Mouse (Mus musculus) heart, embryonic 13.5 days (tissue): ENCODE data around the gene Abtb2. TPM values are rescaled to one million over a fixed set of nuclear protein-coding genes. Genes with fewer than 3 reads are reported as not detected.

Experiments
- ATAC-seq: fragments of 200-750 bp; cut with Nextera tagmentation; 2 replicates; pipeline ENCODE4 v1.8.0; 2017; ENCODE audit warnings: moderate TSS enrichment; ENCODE audit not compliant: insufficient number of reproducible peaks, low FRiP score, low TSS enrichment; ENCODE audit errors: extremely low read depth
- H3K27ac ChIP-seq: fragments of 300-500 bp; sonication (generic); replicated peaks from 2 replicates; pipeline ENCODE4 v1.5.1; 2015; ENCODE audit warnings: moderate library complexity, mild to moderate bottlenecking, inconsistent platforms
- H3K27me3 ChIP-seq: fragments of 300-500 bp; sonication (generic); replicated peaks from 2 replicates; pipeline ENCODE4 v1.6.1; 2015; ENCODE audit warnings: mild to moderate bottlenecking, inconsistent platforms
- H3K36me3 ChIP-seq: fragments of 300-500 bp; sonication (generic); 2 replicates; pipeline ENCODE4 v1.6.1; 2015; ENCODE audit warnings: mild to moderate bottlenecking, inconsistent platforms
- H3K4me1 ChIP-seq: fragments of 300-500 bp; sonication (generic); 2 replicates; pipeline ENCODE4 v1.6.1; 2015; ENCODE audit warnings: inconsistent platforms
- H3K4me2 ChIP-seq: fragments of 300-500 bp; sonication (generic); 2 replicates; pipeline ENCODE4 v1.6.1; 2015; ENCODE audit warnings: inconsistent platforms, mild to moderate bottlenecking, moderate library complexity
- H3K4me3 ChIP-seq: fragments of 300-500 bp; sonication (generic); 2 replicates; pipeline ENCODE4 v1.5.1; 2015; ENCODE audit warnings: moderate library complexity, mild to moderate bottlenecking, inconsistent platforms
- H3K9ac ChIP-seq: fragments of 300-500 bp; sonication (generic); 2 replicates; pipeline ENCODE4 v1.6.1; 2015; ENCODE audit warnings: inconsistent platforms, mild to moderate bottlenecking, moderate library complexity
- H3K9me3 ChIP-seq: fragments of 300-500 bp; sonication (generic); 2 replicates; pipeline ENCODE4 v1.6.1; 2016; ENCODE audit warnings: inconsistent platforms
- WGBS: fragments of 180-500 bp; shearing (Covaris S2); methylation state at CpG from one replicate; pipeline ENCODE4 v1.1.7; 2015; ENCODE audit warnings: mixed read lengths; 5-methylcytosine and 5-hydroxymethylcytosine counted together
- polyA plus RNA-seq: library from polyadenylated mRNA; unstranded; fragments of >200 nt; fragmentation: Nextera tagmentation; extraction: Ambion mirVana; gene quantifications from 2 replicates; pipeline ENCODE4 v1.2.1, GENCODE M21; 2015

Gene Abtb2
- polyA plus RNA-seq, 1 experiment from 2014 or later = 17.4 TPM

GRCm38 (mm10) chr2:103710849-103711248, 144.7 kb downstream of the Abtb2 start:
- Histone ChIP-seq H3K9me3 (no peaks in the 10 kb centered on the region), H3K27me3 (no peaks in the 10 kb centered on the region), H3K4me1 (peaks cover 35% of the 10 kb centered on the region), H3K4me3 (no peak overlapping the region), H3K4me2 (no peak overlapping the region), H3K36me3 (peaks cover 95% of the 10 kb centered on the region), H3K27ac (no peak overlapping the region), H3K9ac (no peak overlapping the region)
- WGBS = 84% methylated on average over 7 of the region's 7 CpGs
- no peak for ATAC-seq

DNA sequence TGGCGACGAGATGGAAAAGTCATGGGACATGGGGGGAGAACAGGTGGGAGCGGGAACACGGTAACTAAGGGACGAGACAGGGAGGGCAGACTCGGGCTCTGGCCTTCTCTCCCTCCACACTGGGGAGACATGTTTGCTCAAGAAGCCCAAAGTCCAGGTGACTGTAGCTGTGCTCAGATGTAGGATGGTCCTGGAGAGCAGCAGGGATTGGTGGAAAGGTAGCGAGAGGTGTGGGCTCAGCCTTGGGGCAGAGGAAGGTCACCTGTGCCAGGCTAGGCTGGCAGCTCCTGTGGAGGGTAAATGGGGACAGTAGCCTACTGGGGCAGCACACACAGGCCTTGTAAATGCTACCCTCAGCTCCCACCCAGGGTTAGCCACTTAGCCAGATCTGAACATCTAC, 147.7 kb downstream of the Abtb2 start:
- WGBS = 83% methylated on average over 7 of the region's 7 CpGs

DNA sequence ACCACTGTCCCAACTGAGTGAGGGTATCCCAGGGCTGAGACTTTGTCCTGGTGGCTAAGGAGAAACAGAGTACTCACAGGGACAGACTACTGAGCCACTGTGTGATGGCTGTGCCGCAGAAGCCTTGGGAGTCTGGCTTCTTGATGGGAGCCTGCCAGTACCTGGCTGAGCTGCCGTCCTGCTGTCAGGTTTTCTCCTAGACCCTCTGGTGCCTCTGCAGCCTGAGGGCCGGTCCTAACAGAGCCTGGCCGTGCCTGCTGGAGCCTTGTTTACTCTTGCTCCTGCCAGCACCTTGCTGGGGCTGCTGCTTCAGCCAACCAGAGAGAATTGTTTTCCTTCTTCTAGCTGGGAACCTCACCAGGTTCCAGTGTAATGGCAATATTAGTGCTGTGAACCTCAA, 148.3 kb downstream of the Abtb2 start:
- peaks cover 94% of the 10 kb centered on the region for H3K36me3 ChIP-seq

More for the DNA sequence above, 147.7 kb downstream of the Abtb2 start:
- no peak for ATAC-seq
- no peak overlapping the region for H3K4me3 ChIP-seq
- H3K36me3 ChIP-seq = peaks cover 96% of the 10 kb centered on the region
- no peak overlapping the region for H3K9ac ChIP-seq
- peaks cover 25% of the 10 kb centered on the region for H3K4me1 ChIP-seq
- H3K4me2 ChIP-seq = no peak overlapping the region
- no peaks in the 10 kb centered on the region for H3K27me3 ChIP-seq
- H3K9me3 ChIP-seq = no peaks in the 10 kb centered on the region
- H3K27ac ChIP-seq = no peak overlapping the region

DNA sequence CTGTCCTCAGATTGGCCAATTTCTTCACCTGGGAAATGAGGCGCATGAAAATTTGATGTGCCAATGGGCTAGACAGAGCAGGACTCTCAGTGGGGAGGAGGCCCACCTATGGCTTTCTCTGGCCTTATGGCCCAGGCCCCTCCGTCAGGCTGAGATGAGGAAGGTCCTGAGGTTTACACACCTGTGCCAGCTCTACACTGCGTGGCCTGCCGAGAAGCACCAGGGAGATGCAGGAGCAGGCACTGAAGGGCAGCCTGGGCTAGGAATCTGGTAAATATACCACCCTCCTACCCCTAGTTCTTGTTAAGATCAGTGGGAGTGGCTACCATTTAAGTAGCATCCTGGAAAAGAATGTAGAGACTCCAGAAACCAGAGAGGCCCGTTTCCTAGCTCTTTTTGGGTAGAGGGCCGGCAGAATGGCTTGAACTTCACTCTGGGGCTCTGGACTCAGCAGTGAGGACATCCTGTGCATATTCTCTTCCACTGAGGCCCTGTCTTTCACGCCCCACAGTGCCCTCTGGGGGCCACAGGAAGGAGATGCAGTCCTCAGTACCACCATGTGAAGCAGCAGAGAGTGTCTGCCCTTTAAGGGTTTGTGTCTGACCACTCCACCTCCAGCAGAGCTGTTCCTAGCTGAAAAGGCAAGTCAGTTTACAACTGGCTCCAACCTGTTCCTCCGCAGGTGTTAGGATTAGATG, 152.6 kb downstream of the Abtb2 start:
- Histone ChIP-seq H3K27me3 (no peaks in the 10 kb centered on the region), H3K4me2 (no peak overlapping the region), H3K27ac (no peak overlapping the region), H3K4me3 (no peak overlapping the region), H3K36me3 (peaks cover 86% of the 10 kb centered on the region), H3K9ac (no peak overlapping the region), H3K9me3 (no peaks in the 10 kb centered on the region), H3K4me1 (peaks cover 21% of the 10 kb centered on the region)
- 61% methylated on average over 8 of the region's 8 CpGs for WGBS
- no peak for ATAC-seq

More for the DNA sequence above, 148.3 kb downstream of the Abtb2 start:
- Histone ChIP-seq H3K4me2 (no peak overlapping the region), H3K4me3 (no peak overlapping the region), H3K27ac (no peak overlapping the region; the same call in 1 of the 2 replicates), H3K9me3 (no peaks in the 10 kb centered on the region), H3K9ac (no peak overlapping the region), H3K4me1 (peaks cover 25% of the 10 kb centered on the region), H3K27me3 (no peaks in the 10 kb centered on the region)
- WGBS = 66% methylated on average over 4 of the region's 4 CpGs
- ATAC-seq = no peak

DNA sequence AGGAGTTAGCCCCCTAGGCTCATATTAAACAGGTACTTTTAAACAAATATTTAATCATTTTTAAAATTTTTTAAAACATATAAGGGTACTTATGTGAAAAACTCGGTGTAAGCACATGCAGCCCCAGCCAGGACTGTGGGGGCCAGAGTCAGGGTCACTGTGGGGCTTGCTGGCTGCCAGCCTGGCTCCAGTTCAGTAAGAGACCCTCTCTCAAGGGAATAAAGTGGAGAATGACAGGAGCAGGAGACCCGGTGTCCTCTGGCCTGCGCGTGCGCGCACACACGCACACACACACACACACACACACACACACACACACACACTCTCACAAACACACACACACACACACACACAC, 153.2 kb downstream of the Abtb2 start:
- WGBS = 96% methylated on average over 7 of the region's 7 CpGs

GRCm38 (mm10) chr2:103724521-103724920, 158.4 kb downstream of the Abtb2 start:
- ATAC-seq = no peak
- Histone ChIP-seq H3K4me3 (no peak overlapping the region), H3K9ac (no peak overlapping the region), H3K9me3 (no peaks in the 10 kb centered on the region), H3K4me2 (no peak overlapping the region), H3K36me3 (peaks cover 92% of the 10 kb centered on the region), H3K4me1 (no peaks in the 10 kb centered on the region), H3K27ac (no peak overlapping the region), H3K27me3 (no peaks in the 10 kb centered on the region)
- 75% methylated on average over 2 of the region's 2 CpGs for WGBS

More for the DNA sequence above, 153.2 kb downstream of the Abtb2 start:
- no peaks in the 10 kb centered on the region for H3K9me3 ChIP-seq
- H3K9ac ChIP-seq = no peak overlapping the region
- peaks cover 21% of the 10 kb centered on the region for H3K4me1 ChIP-seq
- no peak overlapping the region for H3K27ac ChIP-seq
- no peak overlapping the region for H3K4me2 ChIP-seq
- no peaks in the 10 kb centered on the region for H3K27me3 ChIP-seq
- no peak overlapping the region for H3K4me3 ChIP-seq
- no peak for ATAC-seq
- H3K36me3 ChIP-seq = peaks cover 86% of the 10 kb centered on the region

DNA sequence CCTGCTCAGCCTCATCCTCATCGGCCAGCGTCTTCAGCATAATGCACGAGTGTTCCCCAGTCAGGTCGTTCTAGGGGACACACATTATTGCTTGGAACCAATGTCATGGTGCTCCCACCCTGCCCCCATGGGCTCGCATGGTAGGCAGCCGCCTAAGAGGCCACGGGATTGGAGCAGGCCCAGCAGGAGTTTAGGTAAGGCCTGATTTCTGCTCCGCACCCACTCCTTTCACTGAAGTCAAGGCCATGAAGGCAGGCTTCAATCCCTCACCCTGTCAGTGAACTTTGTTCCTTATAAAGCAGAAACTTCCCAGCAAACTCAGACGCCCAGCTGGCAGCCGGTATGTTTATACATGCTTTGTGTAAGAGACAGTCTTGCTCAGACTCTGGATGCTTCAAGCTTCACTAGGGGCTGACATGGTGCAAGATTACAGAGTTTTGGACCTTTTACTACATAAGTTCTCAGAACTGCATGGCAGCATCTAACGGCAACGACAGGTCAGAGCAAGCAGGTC, 162.0 kb downstream of the Abtb2 start:
- no peak for ATAC-seq
- Histone ChIP-seq H3K4me2 (no peak overlapping the region), H3K9me3 (no peaks in the 10 kb centered on the region), H3K27me3 (no peaks in the 10 kb centered on the region), H3K4me1 (no peaks in the 10 kb centered on the region), H3K4me3 (no peak overlapping the region), H3K36me3 (peaks cover 97% of the 10 kb centered on the region), H3K27ac (no peak overlapping the region), H3K9ac (no peak overlapping the region)
- WGBS = 80% methylated on average over 12 of the region's 12 CpGs

DNA sequence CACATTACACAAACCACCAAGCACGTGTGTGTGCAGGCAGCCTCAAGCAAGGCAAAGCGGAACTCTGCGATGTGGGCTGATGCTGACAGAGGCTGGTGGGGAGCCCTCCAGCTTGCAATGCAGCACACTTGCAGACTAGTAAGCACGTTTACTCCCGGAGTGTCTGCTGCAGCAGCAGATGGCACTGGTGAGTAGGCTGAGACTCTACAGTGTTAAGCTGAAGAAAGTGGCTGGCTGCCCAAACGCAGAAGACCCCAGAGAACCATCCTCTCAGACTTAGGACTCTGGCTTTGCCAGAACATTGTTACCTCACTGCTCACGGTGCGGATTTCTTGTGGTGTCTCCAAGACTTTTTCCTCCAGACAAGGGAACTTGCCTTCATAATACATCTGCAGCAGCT, 164.9 kb downstream of the Abtb2 start:
- peaks cover 97% of the 10 kb centered on the region for H3K36me3 ChIP-seq
- no peak overlapping the region for H3K27ac ChIP-seq
- no peak overlapping the region for H3K4me3 ChIP-seq
- H3K4me2 ChIP-seq = no peak overlapping the region
- no peak for ATAC-seq
- H3K9ac ChIP-seq = no peak overlapping the region
- H3K4me1 ChIP-seq = no peaks in the 10 kb centered on the region
- H3K9me3 ChIP-seq = no peaks in the 10 kb centered on the region
- WGBS = 79% methylated on average over 8 of the region's 8 CpGs
- H3K27me3 ChIP-seq = no peaks in the 10 kb centered on the region

- ATAC-seq = no peak
- H3K9ac ChIP-seq = no peak overlapping the region
- no peaks in the 10 kb centered on the region for H3K4me1 ChIP-seq
- 92% methylated on average over 6 of the region's 6 CpGs for WGBS
- no peak overlapping the region for H3K4me3 ChIP-seq
- H3K27me3 ChIP-seq = no peaks in the 10 kb centered on the region
- H3K9me3 ChIP-seq = no peaks in the 10 kb centered on the region
- H3K4me2 ChIP-seq = no peak overlapping the region
- H3K27ac ChIP-seq = no peak overlapping the region
- H3K36me3 ChIP-seq = peaks cover 97% of the 10 kb centered on the region
Observed at GRCm38 (mm10) chr2:103731423-103731822, 165.3 kb downstream of the Abtb2 start.

- Histone ChIP-seq H3K27ac (no peak overlapping the region), H3K27me3 (no peaks in the 10 kb centered on the region), H3K4me1 (no peaks in the 10 kb centered on the region), H3K36me3 (peaks cover 73% of the 10 kb centered on the region), H3K9me3 (no peaks in the 10 kb centered on the region), H3K4me3 (no peak overlapping the region), H3K4me2 (no peak overlapping the region), H3K9ac (no peak overlapping the region)
- no peak for ATAC-seq
- WGBS = 92% methylated on average over 6 of the region's 6 CpGs
Observed at GRCm38 (mm10) chr2:103742821-103743220, 176.7 kb downstream of the Abtb2 start.

GRCm38 (mm10) chr2:103743536-103743935, 177.4 kb downstream of the Abtb2 start:
- H3K27ac ChIP-seq = no peak overlapping the region
- H3K9me3 ChIP-seq = no peaks in the 10 kb centered on the region
- H3K27me3 ChIP-seq = no peaks in the 10 kb centered on the region
- H3K9ac ChIP-seq = no peak overlapping the region
- peaks cover 78% of the 10 kb centered on the region for H3K36me3 ChIP-seq
- H3K4me1 ChIP-seq = no peaks in the 10 kb centered on the region
- ATAC-seq = no peak
- WGBS = 83% methylated on average over 2 of the region's 2 CpGs
- H3K4me3 ChIP-seq = no peak overlapping the region
- no peak overlapping the region for H3K4me2 ChIP-seq

- Histone ChIP-seq H3K9me3 (no peaks in the 10 kb centered on the region), H3K4me1 (no peaks in the 10 kb centered on the region), H3K4me3 (no peak overlapping the region), H3K36me3 (peaks cover 78% of the 10 kb centered on the region), H3K27ac (no peak overlapping the region), H3K4me2 (no peak overlapping the region), H3K27me3 (no peaks in the 10 kb centered on the region), H3K9ac (no peak overlapping the region)
- 79% methylated on average over 7 of the region's 7 CpGs for WGBS
- ATAC-seq = no peak
Observed at GRCm38 (mm10) chr2:103743988-103744387, 177.9 kb downstream of the Abtb2 start.
